Mouse (Mus musculus): ENCODE data around the gene Stbd1. TPM values are rescaled to one million over a fixed set of nuclear protein-coding genes. Genes with fewer than 3 reads are reported as not detected.

Stbd1 gene
- polyA plus RNA-seq, 1 experiment from 2014 or later = 133 TPM

DNA sequence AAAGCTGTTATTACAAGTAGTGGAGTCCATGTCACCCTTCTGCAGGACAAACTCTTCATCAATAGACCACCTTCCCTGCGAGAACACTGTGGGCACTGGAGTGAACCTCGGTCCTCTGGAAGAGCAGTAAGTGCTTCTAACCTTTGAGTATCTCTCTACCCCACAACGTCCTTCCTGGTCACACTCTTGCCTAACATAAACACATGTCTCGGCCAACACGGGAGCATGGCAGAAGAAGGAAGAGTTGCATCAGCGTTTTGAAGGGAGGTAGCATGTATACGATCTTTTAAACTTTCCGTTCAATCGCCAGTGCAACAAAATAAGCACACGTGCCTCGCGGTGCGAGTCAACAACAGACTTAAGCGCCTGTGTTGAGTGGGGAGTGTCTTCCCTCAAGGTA, 23.3 kb upstream of the Stbd1 start:
- ATAC-seq (ENCODE audit: low read depth) = no peak
- WGBS = 68% methylated on average over 14 of the region's 14 CpGs
- Histone ChIP-seq H3K4me2 (ENCODE audit: low read depth, low read length) (no peak overlapping the region), H3K27ac (ENCODE audit: low read length) (no peak overlapping the region), H3K9ac (ENCODE audit: low read length) (no peak overlapping the region), H3K4me3 (ENCODE audit: low read length) (no peak overlapping the region), H3K27me3 (ENCODE audit: control insufficient read depth, insufficient read depth, low read depth, low read length) (no peaks in the 10 kb centered on the region), H3K4me1 (replicated peaks; ENCODE audit: control insufficient read depth, insufficient read depth, low read length) (no peaks in the 10 kb centered on the region), H3K9me3 (ENCODE audit: control insufficient read depth, low read length) (no peaks in the 10 kb centered on the region), H3K36me3 (ENCODE audit: control insufficient read depth, insufficient read depth, low read length) (no peaks in the 10 kb centered on the region)

DNA sequence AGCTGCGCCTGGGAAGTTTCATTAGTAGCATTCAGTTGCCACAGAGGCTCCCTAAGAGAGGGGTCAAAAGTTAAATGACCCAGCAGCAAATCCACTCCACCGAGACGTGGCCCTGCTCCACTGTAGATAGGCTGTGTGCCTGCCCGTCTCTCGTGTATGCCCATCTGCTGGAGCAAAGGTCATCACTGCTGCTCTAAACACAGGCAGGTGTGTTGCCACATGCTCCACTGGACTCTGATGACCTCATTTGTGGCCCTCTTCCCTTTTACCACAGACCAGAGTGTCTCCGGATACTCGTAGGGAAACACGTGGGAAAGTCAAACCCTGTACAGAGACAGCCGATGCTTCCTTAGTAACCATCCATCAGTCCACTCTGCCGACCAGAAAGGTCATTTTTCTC, 16.9 kb upstream of the Stbd1 start:
- Histone ChIP-seq H3K9ac (ENCODE audit: low read length) (no peak overlapping the region), H3K4me2 (ENCODE audit: low read depth, low read length) (no peak overlapping the region), H3K27me3 (ENCODE audit: control insufficient read depth, insufficient read depth, low read depth, low read length) (no peaks in the 10 kb centered on the region), H3K4me3 (ENCODE audit: low read length) (no peak overlapping the region), H3K27ac (ENCODE audit: low read length) (no peak overlapping the region), H3K36me3 (ENCODE audit: control insufficient read depth, insufficient read depth, low read length) (no peaks in the 10 kb centered on the region), H3K9me3 (ENCODE audit: control insufficient read depth, low read length) (no peaks in the 10 kb centered on the region), H3K4me1 (replicated peaks; ENCODE audit: control insufficient read depth, insufficient read depth, low read length) (no peaks in the 10 kb centered on the region)
- no peak for ATAC-seq (ENCODE audit: low read depth)
- WGBS = 44% methylated on average over 10 of the region's 10 CpGs

DNA sequence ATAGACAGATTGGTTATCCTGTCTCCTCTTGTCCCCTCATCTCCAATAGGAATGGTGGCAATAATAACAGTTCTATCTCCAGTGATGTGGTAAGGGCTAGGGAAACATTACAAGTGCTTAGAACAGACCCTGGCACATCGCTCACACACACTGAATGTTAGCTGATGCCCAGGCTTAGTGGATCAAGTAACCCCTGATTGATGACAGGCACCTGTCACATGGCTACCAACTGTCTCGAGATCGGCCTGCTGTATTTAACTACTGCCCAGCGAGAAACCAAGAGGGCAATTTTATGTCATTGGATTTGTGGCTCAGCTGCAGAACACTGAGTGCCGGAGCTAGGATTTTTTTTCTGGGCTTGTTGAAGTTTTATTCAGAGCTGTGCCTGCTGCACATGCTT, 7.8 kb upstream of the Stbd1 start:
- no peak overlapping the region for H3K4me3 ChIP-seq (ENCODE audit: low read length)
- no peaks in the 10 kb centered on the region for H3K36me3 ChIP-seq (ENCODE audit: control insufficient read depth, insufficient read depth, low read length)
- H3K4me1 ChIP-seq (replicated peaks; ENCODE audit: control insufficient read depth, insufficient read depth, low read length) = no peaks in the 10 kb centered on the region
- no peaks in the 10 kb centered on the region for H3K27me3 ChIP-seq (ENCODE audit: control insufficient read depth, insufficient read depth, low read depth, low read length)
- no peak overlapping the region for H3K9ac ChIP-seq (ENCODE audit: low read length)
- H3K9me3 ChIP-seq (ENCODE audit: control insufficient read depth, low read length) = no peaks in the 10 kb centered on the region
- no peak overlapping the region for H3K4me2 ChIP-seq (ENCODE audit: low read depth, low read length)
- 76% methylated on average over 5 of the region's 5 CpGs for WGBS
- no peak overlapping the region for H3K27ac ChIP-seq (ENCODE audit: low read length)
- ATAC-seq (ENCODE audit: low read depth) = no peak

DNA sequence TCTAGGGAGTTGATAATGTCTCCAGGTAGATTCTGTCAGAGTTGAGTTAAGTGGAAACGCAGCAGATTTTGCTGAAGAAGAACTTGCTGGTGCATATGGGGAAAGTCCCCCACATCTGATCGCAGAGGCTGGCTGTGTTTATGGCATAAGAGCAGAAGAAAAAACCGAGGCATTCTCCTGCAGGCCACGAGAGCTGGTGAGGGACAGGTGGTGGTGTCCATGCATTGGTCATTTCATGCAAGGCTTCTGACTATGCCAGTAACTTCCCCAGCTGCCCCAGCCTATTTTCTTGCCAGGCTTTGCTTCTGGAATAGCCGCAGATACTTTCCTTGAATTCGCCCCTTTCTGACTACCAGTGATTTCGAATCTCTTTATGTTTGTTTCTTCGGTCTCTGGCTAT, 6.0 kb upstream of the Stbd1 start:
- Histone ChIP-seq H3K4me2 (ENCODE audit: low read depth, low read length) (no peak overlapping the region), H3K4me1 (replicated peaks; ENCODE audit: control insufficient read depth, insufficient read depth, low read length) (no peaks in the 10 kb centered on the region), H3K9me3 (ENCODE audit: control insufficient read depth, low read length) (no peaks in the 10 kb centered on the region), H3K9ac (ENCODE audit: low read length) (no peak overlapping the region), H3K36me3 (ENCODE audit: control insufficient read depth, insufficient read depth, low read length) (no peaks in the 10 kb centered on the region), H3K27me3 (ENCODE audit: control insufficient read depth, insufficient read depth, low read depth, low read length) (no peaks in the 10 kb centered on the region), H3K4me3 (ENCODE audit: low read length) (no peak overlapping the region), H3K27ac (ENCODE audit: low read length) (no peak overlapping the region)
- ATAC-seq (ENCODE audit: low read depth) = no peak
- WGBS = 80% methylated on average over 8 of the region's 8 CpGs

DNA sequence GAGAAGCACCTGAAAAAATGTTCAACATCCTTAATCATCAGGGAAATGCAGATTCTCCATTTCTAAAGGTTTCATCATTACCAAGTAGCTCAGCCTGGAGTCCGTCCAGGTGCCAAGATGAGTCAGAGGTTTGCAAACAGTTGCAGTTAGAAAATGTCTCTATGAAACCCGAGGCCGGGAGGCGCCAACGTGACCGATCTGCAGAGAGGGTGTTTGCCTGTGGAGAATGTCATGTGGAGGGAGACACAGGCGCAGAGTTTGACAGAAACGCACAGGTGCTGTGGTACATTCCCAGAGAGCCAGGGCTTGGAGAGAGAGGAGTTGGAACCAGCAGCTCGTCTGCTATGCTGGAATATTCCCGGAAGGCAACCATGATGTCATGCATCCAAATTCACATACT, 3.8 kb upstream of the Stbd1 start:
- 56% methylated on average over 10 of the region's 10 CpGs for WGBS
- H3K4me2 ChIP-seq (ENCODE audit: low read depth, low read length) = no peak overlapping the region
- no peak overlapping the region for H3K9ac ChIP-seq (ENCODE audit: low read length)
- H3K4me3 ChIP-seq (ENCODE audit: low read length) = no peak overlapping the region
- H3K36me3 ChIP-seq (ENCODE audit: control insufficient read depth, insufficient read depth, low read length) = no peaks in the 10 kb centered on the region
- ATAC-seq (ENCODE audit: low read depth) = no peak
- H3K27me3 ChIP-seq (ENCODE audit: control insufficient read depth, insufficient read depth, low read depth, low read length) = no peaks in the 10 kb centered on the region
- H3K9me3 ChIP-seq (ENCODE audit: control insufficient read depth, low read length) = no peaks in the 10 kb centered on the region
- H3K27ac ChIP-seq (ENCODE audit: low read length) = no peak overlapping the region
- peaks cover 2% of the 10 kb centered on the region; the same call in 1 of the 2 replicates for H3K4me1 ChIP-seq (replicated peaks; ENCODE audit: control insufficient read depth, insufficient read depth, low read length)

DNA sequence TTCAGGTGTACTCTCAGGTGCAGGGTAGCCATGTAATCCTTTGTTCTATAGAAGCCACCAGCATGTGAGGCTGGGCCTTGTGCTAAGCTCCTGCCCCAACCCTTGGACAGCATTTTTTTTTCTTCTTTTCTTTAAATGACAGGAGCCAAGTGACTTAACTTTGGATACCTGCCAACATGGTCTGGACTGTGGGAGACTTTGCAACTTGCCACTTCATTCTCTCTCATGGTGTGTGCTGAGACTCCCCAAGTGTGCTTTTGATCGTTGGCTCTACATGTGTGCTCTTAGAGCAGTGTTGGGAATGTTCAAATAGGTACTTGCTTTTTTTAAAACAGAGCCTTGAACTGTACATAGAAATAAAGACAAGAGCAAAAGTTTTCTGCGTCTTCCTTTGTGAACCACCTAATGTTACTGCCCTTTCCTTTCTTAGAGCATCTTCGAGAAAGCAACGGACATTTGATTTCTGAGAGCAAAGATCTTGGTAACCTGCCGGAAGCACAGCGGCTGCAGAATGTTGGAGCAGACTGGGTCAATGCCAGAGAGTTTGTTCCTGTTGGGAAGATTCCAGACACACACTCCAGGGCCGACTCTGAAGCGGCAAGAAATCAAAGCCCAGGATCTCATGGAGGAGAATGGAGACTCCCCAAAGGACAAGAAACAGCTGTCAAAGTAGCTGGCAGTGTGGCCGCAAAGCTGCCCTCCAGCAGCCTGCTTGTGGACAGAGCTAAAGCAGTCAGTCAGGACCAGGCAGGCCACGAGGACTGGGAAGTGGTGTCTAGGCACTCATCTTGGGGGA, 1.8 kb downstream of the Stbd1 start:
- Histone ChIP-seq H3K27me3 (ENCODE audit: control insufficient read depth, insufficient read depth, low read depth, low read length) (no peaks in the 10 kb centered on the region), H3K4me2 (ENCODE audit: low read depth, low read length) (peak overlapping the region; percentile 68), H3K9me3 (ENCODE audit: control insufficient read depth, low read length) (no peaks in the 10 kb centered on the region), H3K36me3 (ENCODE audit: control insufficient read depth, insufficient read depth, low read length) (peaks cover 15% of the 10 kb centered on the region), H3K9ac (ENCODE audit: low read length) (peak overlapping the region; percentile 82), H3K4me3 (ENCODE audit: low read length) (peak overlapping the region; percentile 66), H3K4me1 (replicated peaks; ENCODE audit: control insufficient read depth, insufficient read depth, low read length) (peaks cover 22% of the 10 kb centered on the region), H3K27ac (ENCODE audit: low read length) (peak overlapping the region; percentile 91)
- ATAC-seq (ENCODE audit: low read depth) = peak; percentile 71
- WGBS = 19% methylated on average over 10 of the region's 10 CpGs

DNA sequence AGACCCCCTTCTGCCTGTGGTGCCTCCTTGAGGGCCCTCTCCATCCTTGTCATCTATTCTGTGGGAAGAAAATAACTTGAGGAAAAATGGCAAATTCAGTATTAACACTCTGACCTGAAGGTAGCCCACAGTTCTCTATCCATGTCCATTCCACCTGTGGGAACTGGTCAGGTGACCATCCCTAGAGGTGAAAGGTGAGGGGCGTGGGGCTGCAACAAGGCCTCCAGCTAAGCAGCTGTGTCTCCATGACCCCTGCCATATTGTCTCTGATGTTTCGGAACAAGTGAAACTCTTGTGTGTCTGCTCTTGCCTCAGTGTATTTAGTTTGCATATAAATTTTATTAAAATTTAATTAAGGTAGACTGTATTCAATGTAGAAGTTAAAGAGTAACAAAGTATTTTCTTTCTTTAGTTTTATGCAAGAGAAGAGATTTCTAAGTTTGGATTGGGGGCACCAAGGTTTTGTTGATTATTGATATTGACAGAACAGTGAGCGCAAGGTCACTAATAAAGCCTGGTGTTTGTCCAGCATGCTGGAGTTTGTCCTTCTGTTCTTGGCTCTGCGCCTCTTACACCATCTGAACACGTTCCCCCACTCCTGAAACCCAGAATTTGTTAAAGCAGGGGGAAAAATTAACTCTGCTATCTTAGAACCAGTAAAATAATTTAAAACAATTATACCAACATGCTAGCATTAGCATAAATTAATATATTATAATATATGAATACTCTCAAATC, 4.8 kb downstream of the Stbd1 start:
- peaks cover 15% of the 10 kb centered on the region for H3K36me3 ChIP-seq (ENCODE audit: control insufficient read depth, insufficient read depth, low read length)
- ATAC-seq (ENCODE audit: low read depth) = no peak
- peaks cover 22% of the 10 kb centered on the region for H3K4me1 ChIP-seq (replicated peaks; ENCODE audit: control insufficient read depth, insufficient read depth, low read length)
- H3K4me2 ChIP-seq (ENCODE audit: low read depth, low read length) = no peak overlapping the region
- no peaks in the 10 kb centered on the region for H3K9me3 ChIP-seq (ENCODE audit: control insufficient read depth, low read length)
- no peak overlapping the region for H3K9ac ChIP-seq (ENCODE audit: low read length)
- no peaks in the 10 kb centered on the region for H3K27me3 ChIP-seq (ENCODE audit: control insufficient read depth, insufficient read depth, low read depth, low read length)
- H3K4me3 ChIP-seq (ENCODE audit: low read length) = no peak overlapping the region
- H3K27ac ChIP-seq (ENCODE audit: low read length) = no peak overlapping the region
- WGBS = 85% methylated on average over 5 of the region's 5 CpGs

DNA sequence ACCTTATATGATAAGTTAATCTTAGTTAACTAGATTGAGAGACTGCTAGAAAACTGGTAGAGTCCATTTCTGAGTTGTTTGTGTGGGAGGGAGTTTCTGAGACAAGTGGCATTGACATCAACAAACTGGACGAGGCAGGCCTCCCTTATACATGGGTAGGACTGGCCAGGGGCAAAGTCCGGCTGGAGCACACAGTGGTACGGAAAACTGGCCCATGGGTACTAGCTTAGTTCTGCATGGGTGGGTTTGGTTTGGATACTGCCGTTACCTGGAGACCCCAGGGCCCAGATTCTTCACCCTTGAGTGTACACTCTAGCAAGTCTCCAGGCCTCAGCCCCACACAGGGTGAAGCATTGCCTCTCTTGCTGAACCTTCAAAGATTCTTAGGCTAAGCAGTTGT, 9.9 kb downstream of the Stbd1 start:
- Histone ChIP-seq H3K27ac (ENCODE audit: low read length) (no peak overlapping the region), H3K4me2 (ENCODE audit: low read depth, low read length) (no peak overlapping the region), H3K27me3 (ENCODE audit: control insufficient read depth, insufficient read depth, low read depth, low read length) (no peaks in the 10 kb centered on the region), H3K36me3 (ENCODE audit: control insufficient read depth, insufficient read depth, low read length) (no peaks in the 10 kb centered on the region), H3K4me1 (replicated peaks; ENCODE audit: control insufficient read depth, insufficient read depth, low read length) (no peaks in the 10 kb centered on the region), H3K9ac (ENCODE audit: low read length) (no peak overlapping the region), H3K9me3 (ENCODE audit: control insufficient read depth, low read length) (no peaks in the 10 kb centered on the region), H3K4me3 (ENCODE audit: low read length) (no peak overlapping the region)
- 88% methylated on average over 4 of the region's 4 CpGs for WGBS
- no peak for ATAC-seq (ENCODE audit: low read depth)

DNA sequence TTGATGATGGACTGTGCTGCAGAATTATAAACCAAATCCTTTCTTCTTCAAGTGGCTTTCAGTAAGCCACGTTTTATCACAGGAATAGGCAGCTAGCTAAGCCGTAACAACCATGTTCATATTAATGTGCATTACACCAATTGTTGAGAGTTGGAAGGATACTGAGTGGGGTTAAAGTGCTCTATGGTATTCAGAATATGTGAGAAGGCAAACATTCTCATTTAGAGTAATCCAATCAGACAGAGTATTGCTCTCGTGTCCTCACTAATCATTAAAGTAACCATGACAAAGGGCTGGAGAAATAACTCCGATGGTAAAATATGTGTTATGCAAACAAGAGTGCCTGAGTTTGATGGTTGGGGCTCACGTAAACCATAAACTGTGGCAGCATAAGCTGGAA, 19.0 kb downstream of the Stbd1 start:
- Histone ChIP-seq H3K4me1 (replicated peaks; ENCODE audit: control insufficient read depth, insufficient read depth, low read length) (no peaks in the 10 kb centered on the region), H3K27ac (ENCODE audit: low read length) (peak overlapping the region; percentile 55), H3K36me3 (ENCODE audit: control insufficient read depth, insufficient read depth, low read length) (no peaks in the 10 kb centered on the region), H3K27me3 (ENCODE audit: control insufficient read depth, insufficient read depth, low read depth, low read length) (no peaks in the 10 kb centered on the region), H3K9ac (ENCODE audit: low read length) (no peak overlapping the region), H3K9me3 (ENCODE audit: control insufficient read depth, low read length) (no peaks in the 10 kb centered on the region; the same call in 1 of the 2 replicates), H3K4me3 (ENCODE audit: low read length) (no peak overlapping the region), H3K4me2 (ENCODE audit: low read depth, low read length) (no peak overlapping the region)
- ATAC-seq (ENCODE audit: low read depth) = peak; percentile 74
- WGBS = 52% methylated on average over 5 of the region's 5 CpGs
